ENCODE assay signal across 8 mouse cellular contexts in genomic region chr17:83918413-83919139, GRCm38 (mm10).
DNase-seq lines count a peak whose midpoint lies in the region; ATAC-seq and TF ChIP-seq lines count a peak whose summit lies in the region.
"Had no signal": no experiment of that assay in that cellular context is flagged by ENCODE, and none has a peak within 500 bp of the region (broad histone marks: within the 10 kb centered on the region; RNA-seq: fewer than 3 reads in every experiment).

No protein-coding gene starts in this region.

- H3K4me3 ChIP-seq in stomach, embryonic 15.5 days (replicated peaks): no peak overlapping the region
- no peak overlapping the region for H3K4me3 ChIP-seq in stomach, postnatal 0 days (ENCODE audit: low read depth, low read length)
- H3K4me3 ChIP-seq in heart, adult 2 months: no peak overlapping the region
- H3K4me3 ChIP-seq: forebrain, embryonic 12.5 days had no signal

- DNase-seq in stomach, postnatal 0 days (ENCODE audit: low spot score): no peak
- peak; percentile 57 to 74 for DNase-seq in heart, adult 2 months
- DNase-seq in kidney, postnatal 25 days: peak; percentile 47 to 66
- peak; percentile 42 for DNase-seq in thymus, postnatal 25 days
- DNase-seq in left cerebral cortex, adult 18-20 months (ENCODE audit: low spot score in 2 of 2): no peak
- no peak for DNase-seq in left cerebral cortex, adult 9 months (ENCODE audit: low spot score in 2 of 2)

- H3K4me1 ChIP-seq in stomach, embryonic 15.5 days: peaks cover 36% of the 10 kb centered on the region
- peaks cover 18% of the 10 kb centered on the region for H3K4me1 ChIP-seq in stomach, postnatal 0 days (replicated peaks; ENCODE audit: control insufficient read depth, insufficient read depth)
- peaks cover 26% of the 10 kb centered on the region for H3K4me1 ChIP-seq in heart, adult 2 months (ENCODE audit: control insufficient read depth, insufficient read depth, low read length)

- no peak for ATAC-seq in stomach, embryonic 15.5 days (ENCODE audit: insufficient read depth, low FRiP score, low read depth)
- ATAC-seq in stomach, postnatal 0 days (ENCODE audit: low FRiP score, low TSS enrichment): no peak

- intact Hi-C loops in heart, adult 2 months (cut with DNase I): no loop called here

- no peaks in the 10 kb centered on the region for H3K79me2 ChIP-seq in heart, adult 2 months (replicated peaks; ENCODE audit: control insufficient read depth, insufficient read depth, low read length)

- TF ChIP-seq POLR2A in heart, adult 2 months (IDR thresholded peaks at IDR 0.05; ENCODE audit: insufficient read depth, low read depth, low read length): peak; percentile 60; the same call in 1 of the 2 replicates

- 64% methylated on average over 9 of the region's 9 CpGs for whole genome bisulfite sequencing in stomach, embryonic 15.5 days
- WGBS in stomach, postnatal 0 days: 73% methylated on average over 9 of the region's 9 CpGs
- whole genome bisulfite sequencing in heart, adult 2 months: 52% methylated on average over 9 of the region's 9 CpGs

- no peaks in the 10 kb centered on the region for H3K27me3 ChIP-seq in stomach, embryonic 15.5 days (replicated peaks)
- H3K27me3 ChIP-seq in stomach, postnatal 0 days (ENCODE audit: control insufficient read depth, insufficient read depth, low read length): no peaks in the 10 kb centered on the region
- no peaks in the 10 kb centered on the region for H3K27me3 ChIP-seq in heart, adult 2 months (ENCODE audit: control insufficient read depth, insufficient read depth, low read length)
- H3K27me3 ChIP-seq: forebrain, embryonic 12.5 days had no signal

- no peaks in the 10 kb centered on the region for H3K36me3 ChIP-seq in stomach, embryonic 15.5 days
- H3K36me3 ChIP-seq in stomach, postnatal 0 days (ENCODE audit: control insufficient read depth, insufficient read depth, low read length): no peaks in the 10 kb centered on the region
- H3K36me3 ChIP-seq in heart, adult 2 months (ENCODE audit: control insufficient read depth, insufficient read depth, low read length): no peaks in the 10 kb centered on the region
- H3K36me3 ChIP-seq: forebrain, embryonic 12.5 days had no signal

- no peak overlapping the region for H3K9ac ChIP-seq in stomach, embryonic 15.5 days
- no peak overlapping the region for H3K9ac ChIP-seq in stomach, postnatal 0 days (ENCODE audit: low read length)
- no peak overlapping the region for H3K9ac ChIP-seq in heart, adult 2 months (ENCODE audit: low read depth, low read length)
- H3K9ac ChIP-seq: forebrain, embryonic 12.5 days had no signal

- H3K9me3 ChIP-seq in stomach, embryonic 15.5 days: no peaks in the 10 kb centered on the region
- H3K9me3 ChIP-seq in stomach, postnatal 0 days (ENCODE audit: control insufficient read depth, low read length): no peaks in the 10 kb centered on the region
- H3K9me3 ChIP-seq: forebrain, embryonic 12.5 days had no signal

- no peak for TF ChIP-seq EP300 in stomach, postnatal 0 days (optimal IDR thresholded peaks at IDR 0.05)
- peak; percentile 85; the same call in 1 of the 2 replicates for TF ChIP-seq EP300 in heart, adult 2 months (IDR thresholded peaks at IDR 0.05; ENCODE audit: insufficient read depth, low read depth, low read length)

- no peak for TF ChIP-seq CTCF in stomach, postnatal 0 days (IDR thresholded peaks at IDR 0.05; ENCODE audit: low read depth)
- peak; percentile 31 for TF ChIP-seq CTCF in heart, adult 2 months (IDR thresholded peaks at IDR 0.05)

- H3K4me2 ChIP-seq in stomach, embryonic 15.5 days: no peak overlapping the region
- no peak overlapping the region for H3K4me2 ChIP-seq in stomach, postnatal 0 days (replicated peaks; ENCODE audit: low read depth)
- H3K4me2 ChIP-seq: forebrain, embryonic 12.5 days had no signal

- peak overlapping the region; percentile 33; the same call in 1 of the 2 replicates for H3K27ac ChIP-seq in stomach, embryonic 15.5 days
- no peak overlapping the region; the same call in 1 of the 2 replicates for H3K27ac ChIP-seq in stomach, postnatal 0 days (replicated peaks)
- H3K27ac ChIP-seq in heart, adult 2 months: peak overlapping the region; percentile 78
- H3K27ac ChIP-seq: forebrain, embryonic 12.5 days had no signal

Comparison
In these comparisons a context has a peak if more than half of its experiments do, and no peak if none do; other contexts are left out.
1. DNase-seq: peak in heart, adult 2 months (2 of 2), kidney, postnatal 25 days (2 of 2) and thymus, postnatal 25 days (single experiment); none in stomach, postnatal 0 days (single experiment), left cerebral cortex, adult 18-20 months (0 of 2) and left cerebral cortex, adult 9 months (0 of 2).